10 mouse cellular contexts compared by ENCODE assay signal in genomic region chr5:36869578-36870236, GRCm38 (mm10). TPM values are rescaled to one million over a fixed set of nuclear protein-coding genes. Genes with fewer than 3 reads are reported as not detected.
A peak's percentile ranks its signal among the peaks of the same experiment; 100 is the strongest.
DNase-seq lines count a peak whose midpoint lies in the region; ATAC-seq and TF ChIP-seq lines count a peak whose summit lies in the region.
"Had no signal": no experiment of that assay in that cellular context is flagged by ENCODE, and none has a peak within 500 bp of the region (broad histone marks: within the 10 kb centered on the region; RNA-seq: fewer than 3 reads in every experiment).

No protein-coding gene starts in this region.

- no peaks in the 10 kb centered on the region for H3K36me3 ChIP-seq in E14TG2a.4 (ENCODE audit: insufficient read depth, low read length)
- no peaks in the 10 kb centered on the region for H3K36me3 ChIP-seq in intestine, embryonic 14.5 days (ENCODE audit: control insufficient read depth, insufficient read depth, low read length)
- no peaks in the 10 kb centered on the region for H3K36me3 ChIP-seq in midbrain, embryonic 11.5 days (ENCODE audit: control insufficient read depth, insufficient read depth, low read length)

- no peak for TF ChIP-seq CTCF in E14TG2a.4 (conservative IDR thresholded peaks at IDR 0.05; ENCODE audit: low read length)

- no peak for ATAC-seq in intestine, embryonic 14.5 days (replicated peaks; ENCODE audit: low FRiP score, low TSS enrichment, low read depth)
- peak; percentile 49 for ATAC-seq in midbrain, embryonic 11.5 days (ENCODE audit: low FRiP score)

- H3K27ac ChIP-seq in intestine, embryonic 14.5 days (ENCODE audit: low read depth): no peak overlapping the region
- H3K27ac ChIP-seq in midbrain, embryonic 11.5 days (ENCODE audit: low read depth, low read length): no peak overlapping the region

- H3K9me3 ChIP-seq in E14TG2a.4 (ENCODE audit: low read length): peaks cover 19% of the 10 kb centered on the region
- no peaks in the 10 kb centered on the region for H3K9me3 ChIP-seq in intestine, embryonic 14.5 days (ENCODE audit: control insufficient read depth, low read length)
- no peaks in the 10 kb centered on the region for H3K9me3 ChIP-seq in midbrain, embryonic 11.5 days (ENCODE audit: control insufficient read depth, low read length)

- H3K4me3 ChIP-seq in E14TG2a.4 (replicated peaks; ENCODE audit: low read length): peak overlapping the region; percentile 78
- H3K4me3 ChIP-seq in intestine, embryonic 14.5 days (ENCODE audit: low read depth, low read length): peak overlapping the region; percentile 6; the same call in 1 of the 2 replicates
- peak overlapping the region; percentile 45 for H3K4me3 ChIP-seq in midbrain, embryonic 11.5 days (ENCODE audit: low read depth, low read length)
- H3K4me3 ChIP-seq: myocyte had no signal

- H3K27me3 ChIP-seq in E14TG2a.4 (ENCODE audit: insufficient read depth, low read length): peaks cover 92% of the 10 kb centered on the region
- H3K27me3 ChIP-seq in intestine, embryonic 14.5 days (replicated peaks; ENCODE audit: control insufficient read depth, insufficient read depth, low read length): peaks cover 84% of the 10 kb centered on the region
- H3K27me3 ChIP-seq in midbrain, embryonic 11.5 days (ENCODE audit: control insufficient read depth, insufficient read depth, low read length): peaks cover 62% of the 10 kb centered on the region

- H3K9ac ChIP-seq in intestine, embryonic 14.5 days (ENCODE audit: low read length): no peak overlapping the region
- H3K9ac ChIP-seq in midbrain, embryonic 11.5 days (ENCODE audit: low read length): peak overlapping the region; percentile 48; the same call in 1 of the 2 replicates

- DNase-seq in adrenal gland, adult (ENCODE audit: inconsistent age in 2 of 2, low spot score in 1 of 2): peak; percentile 33 to 55
- no peak for DNase-seq in adrenal gland, postnatal 4 days (ENCODE audit: low spot score in 2 of 2)
- peak; percentile 32 for DNase-seq in embryo, embryonic 10.5 days (ENCODE audit: low spot score)
- no peak for DNase-seq in intestine, embryonic 14.5 days (ENCODE audit: low spot score)
- peak; percentile 92 for DNase-seq in midbrain, embryonic 11.5 days (ENCODE audit: low spot score, missing footprints)
- peak; percentile 42 for DNase-seq in testis, postnatal 14 days (ENCODE audit: low spot score)
- DNase-seq in thymus, postnatal 0 days (ENCODE audit: low spot score): no peak

- peak overlapping the region; percentile 20 for H3K4me2 ChIP-seq in intestine, embryonic 14.5 days (ENCODE audit: low read length)
- H3K4me2 ChIP-seq in midbrain, embryonic 11.5 days: peak overlapping the region; percentile 66

- peaks cover 31% of the 10 kb centered on the region for H3K4me1 ChIP-seq in E14TG2a.4 (replicated peaks; ENCODE audit: low read depth, low read length)
- H3K4me1 ChIP-seq in intestine, embryonic 14.5 days (replicated peaks; ENCODE audit: control insufficient read depth, insufficient read depth, low read length): no peaks in the 10 kb centered on the region
- peaks cover 13% of the 10 kb centered on the region for H3K4me1 ChIP-seq in midbrain, embryonic 11.5 days (ENCODE audit: control insufficient read depth, insufficient read depth, low read length)

- 1% methylated on average over 56 of the region's 56 CpGs for WGBS in intestine, embryonic 14.5 days
- under 1% methylated on average over 56 of the region's 56 CpGs for WGBS in midbrain, embryonic 11.5 days

RNA-seq across cellular contexts. Expression of gene Ppp2r2c, which starts 1.4 kb away (rescaled TPM):
- 10 to 100 TPM; 12.8 to 12.9 TPM for total RNA-seq in adrenal gland, postnatal 4 days (2021)
- polyA plus RNA-seq in intestine, embryonic 14.5 days (2014; fragmentation: Nextera tagmentation; extraction: Ambion mirVana): 0.40 and 0.73 TPM in 2 replicates
- 1.2 TPM in 2 replicates for polyA plus RNA-seq in midbrain, embryonic 11.5 days (2014; fragmentation: Nextera tagmentation; extraction: Ambion mirVana)
- polyA plus RNA-seq in thymus, postnatal 0 days (2015; fragmentation: Nextera tagmentation; extraction: Ambion mirVana): 0.04 TPM in 1 of 2 replicates, not detected in the other
- total RNA-seq: common myeloid progenitor, adult 5-6 weeks had no signal

RNA-seq across cellular contexts. Expression of gene Man2b2, which starts 39.3 kb away (rescaled TPM):
- total RNA-seq in adrenal gland, postnatal 4 days (2021): 10 to 100 TPM; 60.2 to 62.4 TPM
- 14.6 and 15.5 TPM in 2 replicates for polyA plus RNA-seq in intestine, embryonic 14.5 days (2014; fragmentation: Nextera tagmentation; extraction: Ambion mirVana)
- 11.9 and 12.4 TPM in 2 replicates for polyA plus RNA-seq in midbrain, embryonic 11.5 days (2014; fragmentation: Nextera tagmentation; extraction: Ambion mirVana)
- polyA plus RNA-seq in thymus, postnatal 0 days (2015; fragmentation: Nextera tagmentation; extraction: Ambion mirVana): 15.4 and 15.6 TPM in 2 replicates

Comparison
In these comparisons a context has a peak if more than half of its experiments do, and no peak if none do; other contexts are left out.
1. DNase-seq: peak in adrenal gland, adult (2 of 2), embryo, embryonic 10.5 days (single experiment), midbrain, embryonic 11.5 days (single experiment) and testis, postnatal 14 days (single experiment); none in adrenal gland, postnatal 4 days (0 of 2), intestine, embryonic 14.5 days (single experiment) and thymus, postnatal 0 days (single experiment).
2. H3K4me3 ChIP-seq: peak in every context shown above with its lines; median percentile 78 in E14TG2a.4; 45 in midbrain, embryonic 11.5 days; 6 in intestine, embryonic 14.5 days.